Mouse (Mus musculus): ENCODE results near the gene Gnaq. TPM values are rescaled to one million over a fixed set of nuclear protein-coding genes. Genes with fewer than 3 reads are reported as not detected.
A peak's percentile ranks its signal among the peaks of the same experiment; 100 is the strongest.
"Not testable (repeated sequence)": the region's sequence is repeated elsewhere in the genome, so short reads cannot be mapped to it uniquely, and the experiment has no call there.

The Gnaq gene
- 6.2 and 7.0 TPM in 2 replicates for polyA plus RNA-seq (2015; fragmentation: Nextera tagmentation; extraction: Ambion mirVana)

- no peak for DNase-seq (ENCODE audit: low spot score)
These were observed at the start of gene Gnaq for GRCm38 (mm10) chr19:16132791-16132864. Gene Gnaq, plus strand, starts transcription at chr19:16132831.

GRCm38 (mm10) chr19:16083981-16084630, 48.5 kb upstream of the Gnaq start:
- DNase-seq (ENCODE audit: low spot score), result not testable (repeated sequence)

- no peak for DNase-seq (ENCODE audit: low spot score)
These were observed 47.4 kb upstream of the Gnaq start for GRCm38 (mm10) chr19:16085248-16085647.

- no peak for DNase-seq (ENCODE audit: low spot score)
These were observed 46.5 kb upstream of the Gnaq start for GRCm38 (mm10) chr19:16086154-16086553.

GRCm38 (mm10) chr19:16086581-16086980, 46.0 kb upstream of the Gnaq start:
- DNase-seq (ENCODE audit: low spot score), result no peak

- DNase-seq (ENCODE audit: low spot score), result no peak
These were observed 45.2 kb upstream of the Gnaq start for GRCm38 (mm10) chr19:16087391-16087790.

- DNase-seq (ENCODE audit: low spot score), result no peak
These were observed 39.0 kb upstream of the Gnaq start for GRCm38 (mm10) chr19:16093616-16094015.

- DNase-seq (ENCODE audit: low spot score), result no peak
These were observed 22.7 kb upstream of the Gnaq start for GRCm38 (mm10) chr19:16109901-16110300.

- no peak for DNase-seq (ENCODE audit: low spot score)
These were observed 22.0 kb upstream of the Gnaq start for GRCm38 (mm10) chr19:16110670-16111069.

- no peak for DNase-seq (ENCODE audit: low spot score)
These were observed 19.3 kb upstream of the Gnaq start for GRCm38 (mm10) chr19:16113295-16113694.

- DNase-seq (ENCODE audit: low spot score), result no peak
These were observed 14.2 kb upstream of the Gnaq start for GRCm38 (mm10) chr19:16118421-16118820.

GRCm38 (mm10) chr19:16121301-16121700, 11.3 kb upstream of the Gnaq start:
- no peak for DNase-seq (ENCODE audit: low spot score)

GRCm38 (mm10) chr19:16128715-16129114, 3.9 kb upstream of the Gnaq start:
- no peak for DNase-seq (ENCODE audit: low spot score)

GRCm38 (mm10) chr19:16129171-16129570, 3.5 kb upstream of the Gnaq start:
- DNase-seq (ENCODE audit: low spot score), result no peak

GRCm38 (mm10) chr19:16130476-16130875, 2.2 kb upstream of the Gnaq start:
- no peak for DNase-seq (ENCODE audit: low spot score)

- no peak for DNase-seq (ENCODE audit: low spot score)
These were observed 800 bp upstream of the Gnaq start for GRCm38 (mm10) chr19:16131831-16132230.

GRCm38 (mm10) chr19:16132340-16132790, 266 bp upstream of the Gnaq start:
- peak; percentile 57 for DNase-seq (ENCODE audit: low spot score)

- DNase-seq (ENCODE audit: low spot score), result peak; percentile 41
These were observed 462 bp downstream of the Gnaq start for GRCm38 (mm10) chr19:16132865-16133720.

- no peak for DNase-seq (ENCODE audit: low spot score)
These were observed 1.3 kb downstream of the Gnaq start for GRCm38 (mm10) chr19:16133721-16134570.

- DNase-seq (ENCODE audit: low spot score), result no peak
These were observed 5.5 kb downstream of the Gnaq start for GRCm38 (mm10) chr19:16138064-16138580.

GRCm38 (mm10) chr19:16140710-16141109, 8.1 kb downstream of the Gnaq start:
- no peak for DNase-seq (ENCODE audit: low spot score)

- no peak for DNase-seq (ENCODE audit: low spot score)
These were observed 9.2 kb downstream of the Gnaq start for GRCm38 (mm10) chr19:16141857-16142256.

All from thymus, postnatal 0 days (tissue).